Comparison of ENCODE assay signal across 8 mouse cellular contexts in genomic region chr7:83892333-83892669, GRCm38 (mm10). TPM values are rescaled to one million over a fixed set of nuclear protein-coding genes. Genes with fewer than 3 reads are reported as not detected.
DNase-seq lines count a peak whose midpoint lies in the region; ATAC-seq lines count a peak whose summit lies in the region.

No protein-coding gene starts in this region.

- 0% methylated on average over 21 of the region's 21 CpGs for WGBS in heart, embryonic 16.5 days
- 0% methylated on average over 20 of the region's 21 CpGs for WGBS in hindbrain, embryonic 15.5 days
- under 1% methylated on average over 21 of the region's 21 CpGs for WGBS in midbrain, embryonic 13.5 days

- no peaks in the 10 kb centered on the region for H3K27me3 ChIP-seq in heart, embryonic 16.5 days (ENCODE audit: control insufficient read depth, insufficient read depth, low read length)
- H3K27me3 ChIP-seq in hindbrain, embryonic 15.5 days, result no peaks in the 10 kb centered on the region
- H3K27me3 ChIP-seq in midbrain, embryonic 13.5 days, result no peaks in the 10 kb centered on the region

- H3K36me3 ChIP-seq in heart, embryonic 16.5 days (ENCODE audit: control insufficient read depth, insufficient read depth), result peaks cover 11% of the 10 kb centered on the region
- H3K36me3 ChIP-seq in hindbrain, embryonic 15.5 days, result peaks cover 6% of the 10 kb centered on the region; the same call in 1 of the 2 replicates
- H3K36me3 ChIP-seq in midbrain, embryonic 13.5 days, result peaks cover 15% of the 10 kb centered on the region

- peak overlapping the region; percentile 92 for H3K4me2 ChIP-seq in heart, embryonic 16.5 days (ENCODE audit: low read depth, low read length)
- peak overlapping the region; percentile 84 for H3K4me2 ChIP-seq in hindbrain, embryonic 15.5 days
- H3K4me2 ChIP-seq in midbrain, embryonic 13.5 days (replicated peaks), result peak overlapping the region; percentile 84

- peaks cover 11% of the 10 kb centered on the region for H3K4me1 ChIP-seq in heart, embryonic 16.5 days (ENCODE audit: control insufficient read depth, insufficient read depth, low read length)
- peaks cover 23% of the 10 kb centered on the region for H3K4me1 ChIP-seq in hindbrain, embryonic 15.5 days (replicated peaks)
- peaks cover 22% of the 10 kb centered on the region for H3K4me1 ChIP-seq in midbrain, embryonic 13.5 days (replicated peaks)

- peak overlapping the region; percentile 88 for H3K9ac ChIP-seq in heart, embryonic 16.5 days (ENCODE audit: low read length)
- peak overlapping the region; percentile 79 for H3K9ac ChIP-seq in hindbrain, embryonic 15.5 days
- peak overlapping the region; percentile 81 for H3K9ac ChIP-seq in midbrain, embryonic 13.5 days (replicated peaks)

- H3K9me3 ChIP-seq in heart, embryonic 16.5 days (replicated peaks; ENCODE audit: control insufficient read depth, low read length), result no peaks in the 10 kb centered on the region
- H3K9me3 ChIP-seq in hindbrain, embryonic 15.5 days, result no peaks in the 10 kb centered on the region
- no peaks in the 10 kb centered on the region for H3K9me3 ChIP-seq in midbrain, embryonic 13.5 days

- peak; percentile 23 for ATAC-seq in heart, embryonic 16.5 days (replicated peaks; ENCODE audit: extremely low read depth, insufficient read depth, low FRiP score)
- peak; percentile 68; the same call in 1 of the 2 replicates for ATAC-seq in hindbrain, embryonic 15.5 days (ENCODE audit: low FRiP score, low read depth)
- ATAC-seq in midbrain, embryonic 13.5 days, result no peak; the same call in 1 of the 2 replicates
- ATAC-seq in megakaryocyte-erythroid progenitor cell, adult 5-6 weeks (replicated peaks; ENCODE audit: low FRiP score, low TSS enrichment, poor library complexity, severe bottlenecking), result no peak

- H3K27ac ChIP-seq in heart, embryonic 16.5 days (ENCODE audit: low read length), result peak overlapping the region; percentile 91
- peak overlapping the region; percentile 90 for H3K27ac ChIP-seq in hindbrain, embryonic 15.5 days (replicated peaks)
- peak overlapping the region; percentile 88 for H3K27ac ChIP-seq in midbrain, embryonic 13.5 days

- peak overlapping the region; percentile 86 for H3K4me3 ChIP-seq in heart, embryonic 16.5 days (ENCODE audit: low read length)
- peak overlapping the region; percentile 85 for H3K4me3 ChIP-seq in hindbrain, embryonic 15.5 days
- peak overlapping the region; percentile 70 for H3K4me3 ChIP-seq in midbrain, embryonic 13.5 days (replicated peaks)

- no peak for DNase-seq in heart, postnatal 14 days
- DNase-seq in NIH3T3 (ENCODE audit: low read depth), result peak; percentile 37
- DNase-seq in thymus, adult 18-20 months, result no peak
- DNase-seq in thymus, postnatal 4 days, result no peak

- intact Hi-C loops in heart, postnatal 14 days (cut with DNase I), result no loop called here

RNA-seq across cellular contexts. Expression of gene Mesd, which starts 8.0 kb away (rescaled TPM):
- polyA plus RNA-seq in heart, embryonic 16.5 days (2015; fragmentation: Nextera tagmentation; extraction: Ambion mirVana), result 66.7 and 84.9 TPM in 2 replicates
- total RNA-seq in heart, postnatal 14 days (2021), result 10 to 100 TPM; 41.6 to 47.7 TPM
- polyA plus RNA-seq in hindbrain, embryonic 15.5 days (2015; fragmentation: Nextera tagmentation; extraction: Ambion mirVana), result 67.1 and 79.1 TPM in 2 replicates
- 68.6 and 69.6 TPM in 2 replicates for polyA plus RNA-seq in midbrain, embryonic 13.5 days (2015; fragmentation: Nextera tagmentation; extraction: Ambion mirVana)
- total RNA-seq in megakaryocyte-erythroid progenitor cell, adult 5-6 weeks (2014; fragmentation: Nextera tagmentation), result 28.6 and 29.5 TPM in 2 replicates
- 50.3 and 61.0 TPM in 2 replicates for total RNA-seq in megakaryocyte-erythroid progenitor cell, adult 5-6 weeks (2017)

RNA-seq across cellular contexts. Expression of gene Tlnrd1, which starts 8.2 kb away (rescaled TPM):
- polyA plus RNA-seq in heart, embryonic 16.5 days (2015; fragmentation: Nextera tagmentation; extraction: Ambion mirVana), result 8.4 and 10.1 TPM in 2 replicates
- 10 to 100 TPM; 13.5 to 14.9 TPM for total RNA-seq in heart, postnatal 14 days (2021)
- 11.1 and 11.5 TPM in 2 replicates for polyA plus RNA-seq in hindbrain, embryonic 15.5 days (2015; fragmentation: Nextera tagmentation; extraction: Ambion mirVana)
- polyA plus RNA-seq in midbrain, embryonic 13.5 days (2015; fragmentation: Nextera tagmentation; extraction: Ambion mirVana), result 5.8 and 7.5 TPM in 2 replicates
- total RNA-seq in megakaryocyte-erythroid progenitor cell, adult 5-6 weeks (2014; fragmentation: Nextera tagmentation), result 8.5 and 11.3 TPM in 2 replicates
- 4.4 and 7.8 TPM in 2 replicates for total RNA-seq in megakaryocyte-erythroid progenitor cell, adult 5-6 weeks (2017)

Comparison
In these comparisons a context has a peak if more than half of its experiments do, and no peak if none do; other contexts are left out.
1. ATAC-seq: peak in heart, embryonic 16.5 days (single experiment) and hindbrain, embryonic 15.5 days (single experiment); none in midbrain, embryonic 13.5 days (single experiment) and megakaryocyte-erythroid progenitor cell, adult 5-6 weeks (single experiment).
2. Peak in every context shown above with its lines, with median percentiles within 50 percentile points of each other: H3K27ac ChIP-seq, H3K4me2 ChIP-seq, H3K4me3 ChIP-seq and H3K9ac ChIP-seq.